Mouse (Mus musculus) heart, adult 2 months (tissue): ENCODE measurements at regions not wholly inside any gene's neighbourhood (a gene's known extent, or its start where the extent isn't known, plus 50 kb on each side); places are given as distances from the start of the nearest gene placed in this dataset.

Source experiments
- DNase-seq, 2 experiments: peaks; one replicate each; pipeline ENCODE4 v3.0.0; 2021
- H3K27ac ChIP-seq: fragments of 200-600 bp; 2 replicates; pipeline ENCODE4 v1.8.1; 2022
- H3K27me3 ChIP-seq: fragments of 200-500 bp; 2 replicates; pipeline ENCODE4 v1.6.1; 2012; ENCODE audit warnings: mild to moderate bottlenecking, low read length, inconsistent platforms, mixed read lengths; ENCODE audit not compliant: control insufficient read depth, insufficient read depth
- H3K36me3 ChIP-seq: fragments of 200-500 bp; 2 replicates; pipeline ENCODE4 v1.6.1; 2012; ENCODE audit warnings: low read length, inconsistent platforms; ENCODE audit not compliant: control insufficient read depth, insufficient read depth
- H3K4me1 ChIP-seq: fragments of 200-500 bp; 2 replicates; pipeline ENCODE4 v1.6.1; 2011; ENCODE audit warnings: low read length; ENCODE audit not compliant: control insufficient read depth, insufficient read depth
- H3K4me3 ChIP-seq: fragments of 200-600 bp; 2 replicates; pipeline ENCODE4 v1.8.1; 2022
- H3K79me2 ChIP-seq: fragments of 200-500 bp; replicated peaks from 2 replicates; pipeline ENCODE4 v1.6.1; 2012; ENCODE audit warnings: mild to moderate bottlenecking, inconsistent platforms, low read length, moderate library complexity, mixed read lengths; ENCODE audit not compliant: control insufficient read depth, insufficient read depth
- H3K9ac ChIP-seq: fragments of 200-500 bp; 2 replicates; pipeline ENCODE4 v1.6.1; 2012; ENCODE audit warnings: low read depth, mild to moderate bottlenecking, control low read depth, inconsistent platforms, low read length, mixed read lengths
- CTCF ChIP-seq: fragments of 200-600 bp; IDR thresholded peaks from 2 replicates; pipeline ENCODE4 v1.8.1; 2022; ENCODE audit warnings: antibody characterized with exemption, mild to moderate bottlenecking, moderate library complexity
- EP300 ChIP-seq: fragments of 200-500 bp; IDR thresholded peaks from 2 replicates; pipeline ENCODE4 v1.6.1; 2011; ENCODE audit warnings: low read depth, low read length, control low read depth; ENCODE audit not compliant: insufficient read depth
- POLR2A ChIP-seq: fragments of 200-500 bp; IDR thresholded peaks from 2 replicates; pipeline ENCODE4 v1.6.1; 2011; ENCODE audit warnings: mild to moderate bottlenecking, low read depth, low read length, control low read depth; ENCODE audit not compliant: insufficient read depth
- WGBS: fragments of 180-500 bp; shearing (Covaris S2); methylation state at CpG from one replicate; pipeline ENCODE4 v1.1.7; 2018; 5-methylcytosine and 5-hydroxymethylcytosine counted together
- intact Hi-C: fragments of 180-260 bp; cut with DNase I; formaldehyde crosslinking; loops from one replicate; pipeline ENCODE4 v1.15.1; 2025

GRCm38 (mm10) chr12:92353386-92354257 is 504.7 kb upstream of the Sel1l start:
- Histone ChIP-seq H3K36me3 (no peaks in the 10 kb centered on the region), H3K9ac (no peak overlapping the region), H3K4me1 (no peaks in the 10 kb centered on the region), H3K27me3 (no peaks in the 10 kb centered on the region), H3K79me2 (no peaks in the 10 kb centered on the region), H3K4me3 (no peak overlapping the region), H3K27ac (no peak overlapping the region)
- DNase-seq = no peak
- intact Hi-C loops = no loop called here
- no peak for TF ChIP-seq CTCF
- TF ChIP-seq POLR2A = no peak
- TF ChIP-seq EP300 = no peak
- 41% methylated on average over 4 of the region's 4 CpGs for WGBS

- Histone ChIP-seq H3K79me2 (no peaks in the 10 kb centered on the region), H3K4me1 (no peaks in the 10 kb centered on the region), H3K27me3 (no peaks in the 10 kb centered on the region), H3K27ac (no peak overlapping the region), H3K36me3 (no peaks in the 10 kb centered on the region), H3K9ac (no peak overlapping the region), H3K4me3 (no peak overlapping the region)
- 26% methylated on average over 1 of the region's 1 CpGs for WGBS
- no peak for DNase-seq
- intact Hi-C loops = no loop called here
- TF ChIP-seq POLR2A (no peak), CTCF (no peak), EP300 (no peak)
Measured at GRCm38 (mm10) chr12:92318241-92318640, 469.3 kb upstream of the Sel1l start.

GRCm38 (mm10) chr12:92317609-92318008 is 468.7 kb upstream of the Sel1l start:
- intact Hi-C loops = no loop called here
- WGBS = 87% methylated on average over 3 of the region's 3 CpGs
- H3K9ac ChIP-seq = no peak overlapping the region

GRCm38 (mm10) chr12:92316285-92316684 is 467.3 kb upstream of the Sel1l start:
- H3K27me3 ChIP-seq = no peaks in the 10 kb centered on the region
- H3K9ac ChIP-seq = no peak overlapping the region
- no peaks in the 10 kb centered on the region for H3K79me2 ChIP-seq
- H3K4me3 ChIP-seq = no peak overlapping the region
- no peaks in the 10 kb centered on the region for H3K4me1 ChIP-seq
- H3K27ac ChIP-seq = no peak overlapping the region
- no peaks in the 10 kb centered on the region for H3K36me3 ChIP-seq
- no peak for DNase-seq
- intact Hi-C loops = no loop called here
- TF ChIP-seq POLR2A = no peak
- TF ChIP-seq EP300 = no peak
- no peak for TF ChIP-seq CTCF

More at GRCm38 (mm10) chr12:92317609-92318008, 468.7 kb upstream of the Sel1l start:
- Histone ChIP-seq H3K79me2 (no peaks in the 10 kb centered on the region), H3K4me3 (no peak overlapping the region), H3K36me3 (no peaks in the 10 kb centered on the region), H3K4me1 (no peaks in the 10 kb centered on the region), H3K27ac (no peak overlapping the region), H3K27me3 (no peaks in the 10 kb centered on the region)
- DNase-seq = no peak
- TF ChIP-seq POLR2A = no peak
- no peak for TF ChIP-seq CTCF
- TF ChIP-seq EP300 = no peak

- no peak for TF ChIP-seq CTCF
- TF ChIP-seq POLR2A = no peak
- no peak for TF ChIP-seq EP300
- H3K4me3 ChIP-seq = no peak overlapping the region
- H3K36me3 ChIP-seq = no peaks in the 10 kb centered on the region
- H3K27me3 ChIP-seq = no peaks in the 10 kb centered on the region
- intact Hi-C loops = no loop called here
- 60% methylated on average over 2 of the region's 2 CpGs for WGBS
- DNase-seq = no peak
- no peaks in the 10 kb centered on the region for H3K79me2 ChIP-seq
- no peak overlapping the region for H3K27ac ChIP-seq
- no peaks in the 10 kb centered on the region for H3K4me1 ChIP-seq
- H3K9ac ChIP-seq = no peak overlapping the region
Measured at GRCm38 (mm10) chr12:92315820-92316219, 466.9 kb upstream of the Sel1l start.

- peak; percentile 54 for TF ChIP-seq CTCF
- no peak for TF ChIP-seq POLR2A
- no peak for TF ChIP-seq EP300
- H3K9ac ChIP-seq = no peak overlapping the region
- 21% methylated on average over 14 of the region's 14 CpGs for WGBS
- no peaks in the 10 kb centered on the region for H3K79me2 ChIP-seq
- no peaks in the 10 kb centered on the region for H3K4me1 ChIP-seq
- H3K27ac ChIP-seq = no peak overlapping the region
- DNase-seq = peak; percentile 4 to 22
- no peak overlapping the region for H3K4me3 ChIP-seq
- H3K36me3 ChIP-seq = no peaks in the 10 kb centered on the region
- H3K27me3 ChIP-seq = no peaks in the 10 kb centered on the region
- intact Hi-C loops = no loop called here
Measured at GRCm38 (mm10) chr12:92302951-92303591, 454.1 kb upstream of the Sel1l start.
